Mouse (Mus musculus) forebrain, embryonic 10.5 days (tissue): ENCODE data around the gene Plekho2. TPM values are rescaled to one million over a fixed set of nuclear protein-coding genes. Genes with fewer than 3 reads are reported as not detected.

ENCODE experiments used
- DNase-seq: peaks from one replicate; pipeline ENCODE4 v3.0.0-alpha.2; 2017; ENCODE audit warnings: low spot score; ENCODE audit errors: extremely low spot score
- H3K27ac ChIP-seq: fragments of 300-500 bp; sonication (generic); 2 replicates; pipeline ENCODE4 v1.5.1; 2016; ENCODE audit warnings: mild to moderate bottlenecking
- H3K27me3 ChIP-seq: fragments of 300-500 bp; sonication (generic); 2 replicates; pipeline ENCODE4 v1.6.1; 2016; ENCODE audit warnings: mild to moderate bottlenecking; ENCODE audit not compliant: poor library complexity, severe bottlenecking
- H3K36me3 ChIP-seq: fragments of 300-500 bp; sonication (generic); replicated peaks from 2 replicates; pipeline ENCODE4 v1.6.1; 2016; ENCODE audit warnings: mild to moderate bottlenecking, moderate library complexity
- H3K4me1 ChIP-seq: fragments of 300-500 bp; sonication (generic); 2 replicates; pipeline ENCODE4 v1.6.1; 2016
- H3K4me3 ChIP-seq: fragments of 300-500 bp; sonication (generic); 2 replicates; pipeline ENCODE4 v1.5.1; 2016; ENCODE audit warnings: mild to moderate bottlenecking, moderate library complexity
- H3K9me3 ChIP-seq: fragments of 300-500 bp; sonication (generic); 2 replicates; pipeline ENCODE4 v1.6.1; 2016; ENCODE audit warnings: mild to moderate bottlenecking, moderate library complexity
- WGBS: fragments of 180-500 bp; shearing (Covaris S2); methylation state at CpG from one replicate; pipeline ENCODE4 v1.1.7; 2016; 5-methylcytosine and 5-hydroxymethylcytosine counted together
- polyA plus RNA-seq: library from polyadenylated mRNA; unstranded; fragments of >200 nt; fragmentation: Nextera tagmentation; extraction: Ambion mirVana; gene quantifications from 2 replicates; pipeline ENCODE4 v1.2.1, GENCODE M21; 2016

Gene Plekho2
- polyA plus RNA-seq, 1 experiment from 2014 or later: 11.9 TPM

GRCm38 (mm10) chr9:65547844-65548243, 32.0 kb downstream of the Plekho2 start:
- Histone ChIP-seq H3K27me3 (no peaks in the 10 kb centered on the region), H3K4me1 (peaks cover 47% of the 10 kb centered on the region), H3K9me3 (no peaks in the 10 kb centered on the region), H3K4me3 (no peak overlapping the region), H3K36me3 (0 out of 2 replicates have a peak, but pooled peaks cover 2% of the 10 kb centered on the region), H3K27ac (peak overlapping the region; percentile 26; the same call in 1 of the 2 replicates)
- no peak for DNase-seq
- WGBS: 75% methylated on average over 4 of the region's 4 CpGs

GRCm38 (mm10) chr9:65547111-65547510, 32.7 kb downstream of the Plekho2 start:
- H3K4me1 ChIP-seq: peaks cover 47% of the 10 kb centered on the region
- WGBS: 86% methylated on average over 5 of the region's 5 CpGs
- H3K9me3 ChIP-seq: no peaks in the 10 kb centered on the region
- no peak overlapping the region for H3K4me3 ChIP-seq
- DNase-seq: no peak
- H3K27me3 ChIP-seq: no peaks in the 10 kb centered on the region
- no peak overlapping the region for H3K27ac ChIP-seq
- no peaks in the 10 kb centered on the region for H3K36me3 ChIP-seq

- WGBS: 76% methylated on average over 4 of the region's 4 CpGs
- H3K36me3 ChIP-seq: no peaks in the 10 kb centered on the region
- H3K27ac ChIP-seq: no peak overlapping the region; the same call in 1 of the 2 replicates
- DNase-seq: no peak
- no peaks in the 10 kb centered on the region for H3K27me3 ChIP-seq
- no peaks in the 10 kb centered on the region for H3K9me3 ChIP-seq
- no peak overlapping the region for H3K4me3 ChIP-seq
- H3K4me1 ChIP-seq: peaks cover 51% of the 10 kb centered on the region
Measured at GRCm38 (mm10) chr9:65546413-65546695, 33.5 kb downstream of the Plekho2 start.

- Histone ChIP-seq H3K27ac (peak overlapping the region; percentile 25; the same call in 1 of the 2 replicates), H3K27me3 (no peaks in the 10 kb centered on the region)
- WGBS: 81% methylated on average over 10 of the region's 10 CpGs
Measured at GRCm38 (mm10) chr9:65545635-65546412, 34.0 kb downstream of the Plekho2 start.

GRCm38 (mm10) chr9:65542111-65542524, 37.7 kb downstream of the Plekho2 start:
- Histone ChIP-seq H3K27me3 (no peaks in the 10 kb centered on the region), H3K27ac (0 out of 2 replicates have a peak overlapping the region, but pooled peaks have one; percentile 25), H3K4me1 (peaks cover 20% of the 10 kb centered on the region), H3K4me3 (no peak overlapping the region), H3K36me3 (no peaks in the 10 kb centered on the region), H3K9me3 (no peaks in the 10 kb centered on the region)
- 88% methylated on average over 7 of the region's 7 CpGs for WGBS
- DNase-seq: no peak

More at GRCm38 (mm10) chr9:65545635-65546412, 34.0 kb downstream of the Plekho2 start:
- Histone ChIP-seq H3K9me3 (no peaks in the 10 kb centered on the region), H3K4me3 (no peak overlapping the region), H3K4me1 (peaks cover 45% of the 10 kb centered on the region), H3K36me3 (no peaks in the 10 kb centered on the region)
- DNase-seq: no peak

GRCm38 (mm10) chr9:65541126-65542068, 38.4 kb downstream of the Plekho2 start:
- DNase-seq: no peak
- Histone ChIP-seq H3K4me1 (peaks cover 13% of the 10 kb centered on the region), H3K36me3 (no peaks in the 10 kb centered on the region), H3K27ac (0 out of 2 replicates have a peak overlapping the region, but pooled peaks have one; percentile 25), H3K27me3 (no peaks in the 10 kb centered on the region), H3K4me3 (no peak overlapping the region), H3K9me3 (no peaks in the 10 kb centered on the region)
- WGBS: 84% methylated on average over 13 of the region's 13 CpGs

GRCm38 (mm10) chr9:65539697-65540096, 40.1 kb downstream of the Plekho2 start:
- H3K27me3 ChIP-seq: no peaks in the 10 kb centered on the region
- 93% methylated on average over 9 of the region's 9 CpGs for WGBS
- H3K4me1 ChIP-seq: peaks cover 5% of the 10 kb centered on the region
- H3K9me3 ChIP-seq: no peaks in the 10 kb centered on the region
- H3K4me3 ChIP-seq: no peak overlapping the region
- H3K27ac ChIP-seq: no peak overlapping the region
- no peaks in the 10 kb centered on the region for H3K36me3 ChIP-seq
- DNase-seq: no peak

GRCm38 (mm10) chr9:65537901-65538630, 41.8 kb downstream of the Plekho2 start:
- WGBS: 89% methylated on average over 8 of the region's 8 CpGs

GRCm38 (mm10) chr9:65536491-65536890, 43.3 kb downstream of the Plekho2 start:
- no peak for DNase-seq

More at GRCm38 (mm10) chr9:65537901-65538630, 41.8 kb downstream of the Plekho2 start:
- Histone ChIP-seq H3K4me3 (no peak overlapping the region), H3K4me1 (peaks cover 5% of the 10 kb centered on the region), H3K36me3 (no peaks in the 10 kb centered on the region), H3K27me3 (no peaks in the 10 kb centered on the region), H3K27ac (no peak overlapping the region), H3K9me3 (no peaks in the 10 kb centered on the region; the same call in 1 of the 2 replicates)
- DNase-seq: no peak

GRCm38 (mm10) chr9:65535789-65536469, 43.9 kb downstream of the Plekho2 start:
- DNase-seq: no peak
- 84% methylated on average over 11 of the region's 11 CpGs for WGBS
- Histone ChIP-seq H3K27me3 (no peaks in the 10 kb centered on the region), H3K27ac (no peak overlapping the region), H3K9me3 (no peaks in the 10 kb centered on the region; the same call in 1 of the 2 replicates), H3K4me1 (no peaks in the 10 kb centered on the region), H3K4me3 (no peak overlapping the region), H3K36me3 (no peaks in the 10 kb centered on the region)

More at GRCm38 (mm10) chr9:65536491-65536890, 43.3 kb downstream of the Plekho2 start:
- Histone ChIP-seq H3K27me3 (no peaks in the 10 kb centered on the region), H3K4me1 (peaks cover under 1% of the 10 kb centered on the region), H3K36me3 (no peaks in the 10 kb centered on the region), H3K4me3 (no peak overlapping the region), H3K27ac (no peak overlapping the region), H3K9me3 (no peaks in the 10 kb centered on the region; the same call in 1 of the 2 replicates)
- WGBS: 82% methylated on average over 4 of the region's 4 CpGs

GRCm38 (mm10) chr9:65535191-65535722, 44.6 kb downstream of the Plekho2 start:
- Histone ChIP-seq H3K9me3 (no peaks in the 10 kb centered on the region; the same call in 1 of the 2 replicates), H3K27ac (no peak overlapping the region), H3K27me3 (no peaks in the 10 kb centered on the region), H3K4me3 (no peak overlapping the region), H3K4me1 (no peaks in the 10 kb centered on the region), H3K36me3 (no peaks in the 10 kb centered on the region)
- WGBS: 82% methylated on average over 3 of the region's 3 CpGs
- DNase-seq: no peak
